Mouse (Mus musculus): ENCODE data around the gene Rpl37a. TPM values are rescaled to one million over a fixed set of nuclear protein-coding genes. Genes with fewer than 3 reads are reported as not detected.

The Rpl37a gene
- polyA plus RNA-seq, 1 experiment from 2014 or later: 1,358 TPM

- Histone ChIP-seq H3K4me1 (replicated peaks; ENCODE audit: control insufficient read depth, insufficient read depth, low read length) (no peaks in the 10 kb centered on the region), H3K4me3 (ENCODE audit: low read depth, low read length) (no peak overlapping the region), H3K27me3 (replicated peaks; ENCODE audit: control insufficient read depth, insufficient read depth, low read length) (no peaks in the 10 kb centered on the region), H3K36me3 (ENCODE audit: control insufficient read depth, insufficient read depth) (no peaks in the 10 kb centered on the region), H3K27ac (ENCODE audit: low read depth, low read length) (no peak overlapping the region), H3K9me3 (ENCODE audit: control insufficient read depth) (no peaks in the 10 kb centered on the region), H3K4me2 (replicated peaks; ENCODE audit: low read depth) (no peak overlapping the region), H3K9ac (ENCODE audit: low read depth, low read length) (no peak overlapping the region)
- no peak for TF ChIP-seq CTCF (IDR thresholded peaks at IDR 0.05; ENCODE audit: low read depth)
- ATAC-seq: no peak
- WGBS: 46% methylated on average over 4 of the region's 4 CpGs
Measured at GRCm38 (mm10) chr1:72728781-72729180, 17.7 kb downstream of the Rpl37a start.

GRCm38 (mm10) chr1:72730126-72730525 is 19.0 kb downstream of the Rpl37a start:
- Histone ChIP-seq H3K27me3 (replicated peaks; ENCODE audit: control insufficient read depth, insufficient read depth, low read length) (no peaks in the 10 kb centered on the region), H3K4me3 (ENCODE audit: low read depth, low read length) (no peak overlapping the region), H3K9ac (ENCODE audit: low read depth, low read length) (no peak overlapping the region), H3K4me1 (replicated peaks; ENCODE audit: control insufficient read depth, insufficient read depth, low read length) (no peaks in the 10 kb centered on the region), H3K9me3 (ENCODE audit: control insufficient read depth) (no peaks in the 10 kb centered on the region), H3K4me2 (replicated peaks; ENCODE audit: low read depth) (no peak overlapping the region), H3K27ac (ENCODE audit: low read depth, low read length) (no peak overlapping the region), H3K36me3 (ENCODE audit: control insufficient read depth, insufficient read depth) (no peaks in the 10 kb centered on the region)
- WGBS: 75% methylated on average over 10 of the region's 10 CpGs
- no peak for TF ChIP-seq CTCF (IDR thresholded peaks at IDR 0.05; ENCODE audit: low read depth)
- ATAC-seq: no peak

- Histone ChIP-seq H3K4me3 (ENCODE audit: low read depth, low read length) (no peak overlapping the region), H3K27ac (ENCODE audit: low read depth, low read length) (no peak overlapping the region), H3K4me1 (replicated peaks; ENCODE audit: control insufficient read depth, insufficient read depth, low read length) (no peaks in the 10 kb centered on the region), H3K36me3 (ENCODE audit: control insufficient read depth, insufficient read depth) (no peaks in the 10 kb centered on the region), H3K4me2 (replicated peaks; ENCODE audit: low read depth) (no peak overlapping the region), H3K27me3 (replicated peaks; ENCODE audit: control insufficient read depth, insufficient read depth, low read length) (no peaks in the 10 kb centered on the region), H3K9ac (ENCODE audit: low read depth, low read length) (no peak overlapping the region), H3K9me3 (ENCODE audit: control insufficient read depth) (no peaks in the 10 kb centered on the region)
- no peak for ATAC-seq
- no peak for TF ChIP-seq CTCF (IDR thresholded peaks at IDR 0.05; ENCODE audit: low read depth)
- 92% methylated on average over 9 of the region's 9 CpGs for WGBS
Measured at GRCm38 (mm10) chr1:72733191-72733691, 22.2 kb downstream of the Rpl37a start.

GRCm38 (mm10) chr1:72736397-72737125 is 25.5 kb downstream of the Rpl37a start:
- WGBS: 45% methylated on average over 13 of the region's 13 CpGs
- H3K27me3 ChIP-seq (replicated peaks; ENCODE audit: control insufficient read depth, insufficient read depth, low read length): no peaks in the 10 kb centered on the region
- TF ChIP-seq CTCF (IDR thresholded peaks at IDR 0.05; ENCODE audit: low read depth): no peak
- H3K4me1 ChIP-seq (replicated peaks; ENCODE audit: control insufficient read depth, insufficient read depth, low read length): no peaks in the 10 kb centered on the region
- H3K27ac ChIP-seq (ENCODE audit: low read depth, low read length): no peak overlapping the region
- ATAC-seq: no peak
- H3K9ac ChIP-seq (ENCODE audit: low read depth, low read length): no peak overlapping the region
- no peaks in the 10 kb centered on the region for H3K9me3 ChIP-seq (ENCODE audit: control insufficient read depth)
- no peak overlapping the region for H3K4me3 ChIP-seq (ENCODE audit: low read depth, low read length)
- H3K4me2 ChIP-seq (replicated peaks; ENCODE audit: low read depth): no peak overlapping the region
- H3K36me3 ChIP-seq (ENCODE audit: control insufficient read depth, insufficient read depth): no peaks in the 10 kb centered on the region

- ATAC-seq: no peak
- H3K9me3 ChIP-seq (ENCODE audit: control insufficient read depth): no peaks in the 10 kb centered on the region
- H3K27me3 ChIP-seq (replicated peaks; ENCODE audit: control insufficient read depth, insufficient read depth, low read length): no peaks in the 10 kb centered on the region
- 83% methylated on average over 15 of the region's 15 CpGs for WGBS
- no peaks in the 10 kb centered on the region for H3K4me1 ChIP-seq (replicated peaks; ENCODE audit: control insufficient read depth, insufficient read depth, low read length)
- H3K4me2 ChIP-seq (replicated peaks; ENCODE audit: low read depth): no peak overlapping the region
- H3K36me3 ChIP-seq (ENCODE audit: control insufficient read depth, insufficient read depth): no peaks in the 10 kb centered on the region
- TF ChIP-seq CTCF (IDR thresholded peaks at IDR 0.05; ENCODE audit: low read depth): no peak
- no peak overlapping the region for H3K4me3 ChIP-seq (ENCODE audit: low read depth, low read length)
- no peak overlapping the region for H3K27ac ChIP-seq (ENCODE audit: low read depth, low read length)
- H3K9ac ChIP-seq (ENCODE audit: low read depth, low read length): no peak overlapping the region
Measured at GRCm38 (mm10) chr1:72738946-72739680, 28.0 kb downstream of the Rpl37a start.

GRCm38 (mm10) chr1:72739681-72740063 is 28.6 kb downstream of the Rpl37a start:
- Histone ChIP-seq H3K4me2 (replicated peaks; ENCODE audit: low read depth) (no peak overlapping the region), H3K27ac (ENCODE audit: low read depth, low read length) (no peak overlapping the region), H3K4me1 (replicated peaks; ENCODE audit: control insufficient read depth, insufficient read depth, low read length) (no peaks in the 10 kb centered on the region), H3K9ac (ENCODE audit: low read depth, low read length) (no peak overlapping the region), H3K9me3 (ENCODE audit: control insufficient read depth) (no peaks in the 10 kb centered on the region), H3K36me3 (ENCODE audit: control insufficient read depth, insufficient read depth) (no peaks in the 10 kb centered on the region), H3K27me3 (replicated peaks; ENCODE audit: control insufficient read depth, insufficient read depth, low read length) (no peaks in the 10 kb centered on the region), H3K4me3 (ENCODE audit: low read depth, low read length) (no peak overlapping the region)
- ATAC-seq: no peak
- no peak for TF ChIP-seq CTCF (IDR thresholded peaks at IDR 0.05; ENCODE audit: low read depth)
- WGBS: 72% methylated on average over 10 of the region's 10 CpGs
